Mouse (Mus musculus) intestine, embryonic 16.5 days (tissue): ENCODE results near the gene Slc9a5. TPM values are rescaled to one million over a fixed set of nuclear protein-coding genes. Genes with fewer than 3 reads are reported as not detected.
A peak's percentile ranks its signal among the peaks of the same experiment; 100 is the strongest.

ENCODE experiments used
- ATAC-seq: fragments of 200-750 bp; cut with Nextera tagmentation; 2 replicates; pipeline ENCODE4 v1.8.0; 2017; ENCODE audit warnings: moderate TSS enrichment, moderate library complexity
- H3K27ac ChIP-seq: fragments of 300-500 bp; sonication (generic); 2 replicates; pipeline ENCODE4 v1.5.1; 2014; ENCODE audit warnings: mild to moderate bottlenecking, low read length
- H3K27me3 ChIP-seq: fragments of 300-500 bp; sonication (generic); replicated peaks from 2 replicates; pipeline ENCODE4 v1.6.1; 2014; ENCODE audit warnings: low read length, control low read depth, mixed read lengths; ENCODE audit not compliant: control insufficient read depth, insufficient read depth
- H3K36me3 ChIP-seq: fragments of 300-500 bp; sonication (generic); 2 replicates; pipeline ENCODE4 v1.6.1; 2014; ENCODE audit warnings: low read length, control low read depth; ENCODE audit not compliant: control insufficient read depth, insufficient read depth
- H3K4me1 ChIP-seq: fragments of 300-500 bp; sonication (generic); 2 replicates; pipeline ENCODE4 v1.6.1; 2014; ENCODE audit warnings: low read length, control low read depth, mixed read lengths; ENCODE audit not compliant: control insufficient read depth, insufficient read depth
- H3K4me2 ChIP-seq: fragments of 300-500 bp; sonication (generic); 2 replicates; pipeline ENCODE4 v1.6.1; 2014; ENCODE audit warnings: low read depth, low read length, control low read depth
- H3K4me3 ChIP-seq: fragments of 300-500 bp; sonication (generic); 2 replicates; pipeline ENCODE4 v1.5.1; 2014; ENCODE audit warnings: mild to moderate bottlenecking, low read length
- H3K9ac ChIP-seq: fragments of 300-500 bp; sonication (generic); 2 replicates; pipeline ENCODE4 v1.6.1; 2014; ENCODE audit warnings: low read depth, low read length
- H3K9me3 ChIP-seq: fragments of 300-500 bp; sonication (generic); 2 replicates; pipeline ENCODE4 v1.6.1; 2016; ENCODE audit warnings: low read length, control low read depth; ENCODE audit not compliant: control insufficient read depth
- WGBS: fragments of 180-500 bp; shearing (Covaris S2); extraction: QIAGEN DNeasy Blood & Tissue Kit; methylation state at CpG from one replicate; pipeline ENCODE4 v1.1.7; 2014; 5-methylcytosine and 5-hydroxymethylcytosine counted together
- polyA plus RNA-seq: library from polyadenylated mRNA; unstranded; fragments of >200 nt; fragmentation: Nextera tagmentation; extraction: Ambion mirVana; gene quantifications from 2 replicates; pipeline ENCODE4 v1.2.1, GENCODE M21; 2015

Slc9a5 gene
- polyA plus RNA-seq, 1 experiment from 2014 or later = 1.1 TPM

- ATAC-seq = no peak
- no peak overlapping the region for H3K4me2 ChIP-seq
- H3K9me3 ChIP-seq = no peaks in the 10 kb centered on the region
- H3K4me3 ChIP-seq = no peak overlapping the region
- H3K27me3 ChIP-seq = no peaks in the 10 kb centered on the region
- 32% methylated on average over 4 of the region's 4 CpGs for whole genome bisulfite sequencing
- peaks cover 41% of the 10 kb centered on the region for H3K4me1 ChIP-seq
- no peak overlapping the region for H3K27ac ChIP-seq
- peaks cover 22% of the 10 kb centered on the region for H3K36me3 ChIP-seq
- no peak overlapping the region for H3K9ac ChIP-seq
Measured at GRCm38 (mm10) chr8:105338992-105339391, 9.7 kb upstream of the Slc9a5 start.

GRCm38 (mm10) chr8:105339886-105340635 lies 8.6 kb upstream of the Slc9a5 start:
- H3K9ac ChIP-seq = no peak overlapping the region
- H3K36me3 ChIP-seq = peaks cover 16% of the 10 kb centered on the region
- H3K27me3 ChIP-seq = no peaks in the 10 kb centered on the region
- peaks cover 52% of the 10 kb centered on the region for H3K4me1 ChIP-seq
- H3K27ac ChIP-seq = peak overlapping the region; percentile 2
- no peak overlapping the region for H3K4me2 ChIP-seq
- H3K4me3 ChIP-seq = no peak overlapping the region
- peak; percentile 55 for ATAC-seq
- WGBS = 60% methylated on average over 6 of the region's 6 CpGs
- H3K9me3 ChIP-seq = no peaks in the 10 kb centered on the region

- no peaks in the 10 kb centered on the region for H3K9me3 ChIP-seq
Measured at GRCm38 (mm10) chr8:105341399-105341798, 7.2 kb upstream of the Slc9a5 start.

GRCm38 (mm10) chr8:105342768-105343167 lies 5.9 kb upstream of the Slc9a5 start:
- no peak for ATAC-seq
- Histone ChIP-seq H3K4me1 (peaks cover 69% of the 10 kb centered on the region), H3K9me3 (no peaks in the 10 kb centered on the region), H3K9ac (no peak overlapping the region), H3K4me3 (no peak overlapping the region), H3K27ac (no peak overlapping the region), H3K4me2 (no peak overlapping the region), H3K36me3 (no peaks in the 10 kb centered on the region), H3K27me3 (no peaks in the 10 kb centered on the region)
- WGBS = 61% methylated on average over 4 of the region's 4 CpGs

More at GRCm38 (mm10) chr8:105341399-105341798, 7.2 kb upstream of the Slc9a5 start:
- H3K4me3 ChIP-seq = no peak overlapping the region
- 45% methylated on average over 8 of the region's 8 CpGs for WGBS
- no peak overlapping the region for H3K4me2 ChIP-seq
- peak overlapping the region; percentile 2 for H3K27ac ChIP-seq
- no peak for ATAC-seq
- no peaks in the 10 kb centered on the region for H3K27me3 ChIP-seq
- H3K4me1 ChIP-seq = peaks cover 65% of the 10 kb centered on the region
- H3K9ac ChIP-seq = no peak overlapping the region
- H3K36me3 ChIP-seq = peaks cover 14% of the 10 kb centered on the region

- no peaks in the 10 kb centered on the region for H3K9me3 ChIP-seq
- ATAC-seq = no peak
- H3K4me2 ChIP-seq = no peak overlapping the region
- peaks cover 65% of the 10 kb centered on the region for H3K4me1 ChIP-seq
- H3K27ac ChIP-seq = peak overlapping the region; percentile 42; the same call in 1 of the 2 replicates
- H3K27me3 ChIP-seq = peaks cover 5% of the 10 kb centered on the region; the same call in 1 of the 2 replicates
- no peak overlapping the region for H3K9ac ChIP-seq
- whole genome bisulfite sequencing = 56% methylated on average over 8 of the region's 8 CpGs
- no peak overlapping the region for H3K4me3 ChIP-seq
- no peaks in the 10 kb centered on the region for H3K36me3 ChIP-seq
Measured at GRCm38 (mm10) chr8:105343791-105344574, 4.7 kb upstream of the Slc9a5 start.

- Histone ChIP-seq H3K27ac (peak overlapping the region; percentile 68), H3K9me3 (no peaks in the 10 kb centered on the region), H3K27me3 (peaks cover 12% of the 10 kb centered on the region; the same call in 1 of the 2 replicates), H3K36me3 (no peaks in the 10 kb centered on the region), H3K4me3 (no peak overlapping the region), H3K9ac (peak overlapping the region; percentile 46), H3K4me2 (peak overlapping the region; percentile 97; the same call in 1 of the 2 replicates), H3K4me1 (peaks cover 56% of the 10 kb centered on the region)
- 43% methylated on average over 7 of the region's 7 CpGs for WGBS
- ATAC-seq = no peak
Measured at GRCm38 (mm10) chr8:105345061-105345975, 3.3 kb upstream of the Slc9a5 start.

GRCm38 (mm10) chr8:105346611-105347427 lies 1.8 kb upstream of the Slc9a5 start:
- peak overlapping the region; percentile 97 for H3K4me2 ChIP-seq
- ATAC-seq = peak; percentile 58
- peak overlapping the region; percentile 80 for H3K9ac ChIP-seq
- peaks cover 12% of the 10 kb centered on the region; the same call in 1 of the 2 replicates for H3K27me3 ChIP-seq
- peak overlapping the region; percentile 84 for H3K27ac ChIP-seq
- WGBS = 1% methylated on average over 34 of the region's 34 CpGs
- H3K4me1 ChIP-seq = peaks cover 44% of the 10 kb centered on the region
- H3K4me3 ChIP-seq = peak overlapping the region; percentile 72
- H3K9me3 ChIP-seq = no peaks in the 10 kb centered on the region
- H3K36me3 ChIP-seq = no peaks in the 10 kb centered on the region

- Histone ChIP-seq H3K27me3 (peaks cover 12% of the 10 kb centered on the region; the same call in 1 of the 2 replicates), H3K27ac (peak within 1 kb of the TSS; percentile 84), H3K36me3 (no peaks in the 10 kb centered on the region), H3K9ac (peak within 1 kb of the TSS; percentile 80), H3K4me2 (peak within 1 kb of the TSS; percentile 97), H3K4me3 (peak within 1 kb of the TSS; percentile 72), H3K4me1 (peaks cover 42% of the 10 kb centered on the region), H3K9me3 (no peaks in the 10 kb centered on the region)
- WGBS = under 1% methylated on average over 53 of the region's 53 CpGs
- peak; percentile 90 for ATAC-seq
Measured at GRCm38 (mm10) chr8:105347428-105348221, 1.0 kb upstream of the Slc9a5 start, which contains the start of gene Fhod1. Fhod1 (minus strand) TSS chr8:105347953.
